Mouse (Mus musculus): ENCODE measurements around the gene Ston2. TPM values are rescaled to one million over a fixed set of nuclear protein-coding genes. Genes with fewer than 3 reads are reported as not detected.

Gene Ston2
- polyA plus RNA-seq, 1 experiment from 2014 or later, result 5.0 TPM

DNA sequence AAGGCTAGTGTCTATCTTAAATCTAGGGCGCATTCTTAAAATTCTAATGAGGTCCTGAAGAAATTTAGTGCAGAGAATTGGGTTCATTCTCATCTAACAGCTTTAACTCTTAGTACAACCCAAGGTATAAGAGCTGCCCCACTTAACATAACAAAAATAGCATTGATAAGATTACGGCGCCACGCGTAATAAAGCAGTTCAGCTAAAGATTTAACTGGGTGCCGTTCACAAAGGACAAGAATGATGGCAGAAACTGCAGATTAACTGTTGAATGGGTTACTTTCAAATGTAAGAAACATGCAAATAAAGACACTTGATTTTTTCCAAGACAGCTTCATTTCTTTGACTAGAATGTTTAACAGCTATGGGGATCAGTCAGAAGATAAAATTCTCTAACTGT lies 204.8 kb downstream of the Ston2 start:
- Histone ChIP-seq H3K79me2 (ENCODE audit: inconsistent target) (peaks cover 95% of the 10 kb centered on the region), H3K27ac (no peak overlapping the region), H3K4me3 (ENCODE audit: inconsistent target) (no peak overlapping the region), H3K36me3 (ENCODE audit: inconsistent target) (peaks cover 13% of the 10 kb centered on the region; the same call in 1 of the 2 replicates)
- 97% methylated on average over 6 of the region's 6 CpGs for WGBS (ENCODE audit: missing documents)

Other genes starting within 250 kb of the Ston2 start
- gene Gtf2a1, start 197.9 kb downstream of the Ston2 start, polyA plus RNA-seq (2018), result 25.3 to 34.3 TPM (median 28.7 TPM) in 3 replicates
- gene Sel1l, start 60.8 kb upstream of the Ston2 start, polyA plus RNA-seq (2018), result 76.5 to 80.3 TPM (median 79.9 TPM) in 3 replicates